Mouse (Mus musculus): ENCODE measurements around the gene Nanp. TPM values are rescaled to one million over a fixed set of nuclear protein-coding genes. Genes with fewer than 3 reads are reported as not detected.

The Nanp gene
- polyA plus RNA-seq, 1 experiment from 2014 or later, result 48.9 TPM

- no peak for ATAC-seq (ENCODE audit: low read depth)
- no peak overlapping the region for H3K4me3 ChIP-seq (ENCODE audit: low read length)
- no peak overlapping the region for H3K9ac ChIP-seq (ENCODE audit: low read length)
- no peak overlapping the region for H3K4me2 ChIP-seq (ENCODE audit: low read depth, low read length)
- no peaks in the 10 kb centered on the region for H3K36me3 ChIP-seq (ENCODE audit: control insufficient read depth, insufficient read depth, low read length)
- H3K4me1 ChIP-seq (replicated peaks; ENCODE audit: control insufficient read depth, insufficient read depth, low read length), result no peaks in the 10 kb centered on the region
- no peaks in the 10 kb centered on the region for H3K27me3 ChIP-seq (ENCODE audit: control insufficient read depth, insufficient read depth, low read depth, low read length)
- 87% methylated on average over 10 of the region's 10 CpGs for WGBS
- no peaks in the 10 kb centered on the region for H3K9me3 ChIP-seq (ENCODE audit: control insufficient read depth, low read length)
- H3K27ac ChIP-seq (ENCODE audit: low read length), result no peak overlapping the region
Observed at GRCm38 (mm10) chr2:151021158-151021557, 18.0 kb downstream of the Nanp start.

GRCm38 (mm10) chr2:151015316-151015715 lies 23.9 kb downstream of the Nanp start:
- no peak for ATAC-seq (ENCODE audit: low read depth)
- Histone ChIP-seq H3K9ac (ENCODE audit: low read length) (no peak overlapping the region), H3K36me3 (ENCODE audit: control insufficient read depth, insufficient read depth, low read length) (no peaks in the 10 kb centered on the region), H3K27ac (ENCODE audit: low read length) (no peak overlapping the region), H3K4me3 (ENCODE audit: low read length) (no peak overlapping the region), H3K4me2 (ENCODE audit: low read depth, low read length) (no peak overlapping the region), H3K4me1 (replicated peaks; ENCODE audit: control insufficient read depth, insufficient read depth, low read length) (no peaks in the 10 kb centered on the region), H3K9me3 (ENCODE audit: control insufficient read depth, low read length) (no peaks in the 10 kb centered on the region), H3K27me3 (ENCODE audit: control insufficient read depth, insufficient read depth, low read depth, low read length) (no peaks in the 10 kb centered on the region)
- 68% methylated on average over 2 of the region's 2 CpGs for WGBS

GRCm38 (mm10) chr2:151011273-151011672 lies 27.9 kb downstream of the Nanp start:
- Histone ChIP-seq H3K9ac (ENCODE audit: low read length) (no peak overlapping the region), H3K4me2 (ENCODE audit: low read depth, low read length) (no peak overlapping the region), H3K27ac (ENCODE audit: low read length) (no peak overlapping the region), H3K9me3 (ENCODE audit: control insufficient read depth, low read length) (no peaks in the 10 kb centered on the region), H3K4me1 (replicated peaks; ENCODE audit: control insufficient read depth, insufficient read depth, low read length) (peaks cover 16% of the 10 kb centered on the region; the same call in 1 of the 2 replicates), H3K4me3 (ENCODE audit: low read length) (no peak overlapping the region), H3K36me3 (ENCODE audit: control insufficient read depth, insufficient read depth, low read length) (no peaks in the 10 kb centered on the region), H3K27me3 (ENCODE audit: control insufficient read depth, insufficient read depth, low read depth, low read length) (no peaks in the 10 kb centered on the region)
- no peak for ATAC-seq (ENCODE audit: low read depth)
- 53% methylated on average over 1 of the region's 1 CpGs for WGBS

- 90% methylated on average over 1 of the region's 1 CpGs for WGBS
- ATAC-seq (ENCODE audit: low read depth), result peak; percentile 51
Observed at GRCm38 (mm10) chr2:151009515-151010085, 29.6 kb downstream of the Nanp start.

GRCm38 (mm10) chr2:151008939-151009509 lies 30.2 kb downstream of the Nanp start:
- H3K4me1 ChIP-seq (replicated peaks; ENCODE audit: control insufficient read depth, insufficient read depth, low read length), result peaks cover 16% of the 10 kb centered on the region; the same call in 1 of the 2 replicates
- peak overlapping the region; percentile 49 for H3K27ac ChIP-seq (ENCODE audit: low read length)
- peak overlapping the region; percentile 82 for H3K4me3 ChIP-seq (ENCODE audit: low read length)
- peak overlapping the region; percentile 92 for H3K9ac ChIP-seq (ENCODE audit: low read length)
- no peaks in the 10 kb centered on the region for H3K9me3 ChIP-seq (ENCODE audit: control insufficient read depth, low read length)
- WGBS, result 0% methylated on average over 56 of the region's 57 CpGs
- no peaks in the 10 kb centered on the region for H3K36me3 ChIP-seq (ENCODE audit: control insufficient read depth, insufficient read depth, low read length)
- peak; percentile 97 for ATAC-seq (ENCODE audit: low read depth)
- H3K4me2 ChIP-seq (ENCODE audit: low read depth, low read length), result peak overlapping the region; percentile 98
- no peaks in the 10 kb centered on the region for H3K27me3 ChIP-seq (ENCODE audit: control insufficient read depth, insufficient read depth, low read depth, low read length)

More at GRCm38 (mm10) chr2:151009515-151010085, 29.6 kb downstream of the Nanp start:
- peak overlapping the region; percentile 98 for H3K4me2 ChIP-seq (ENCODE audit: low read depth, low read length)
- H3K9me3 ChIP-seq (ENCODE audit: control insufficient read depth, low read length), result no peaks in the 10 kb centered on the region
- peaks cover 16% of the 10 kb centered on the region; the same call in 1 of the 2 replicates for H3K4me1 ChIP-seq (replicated peaks; ENCODE audit: control insufficient read depth, insufficient read depth, low read length)
- H3K36me3 ChIP-seq (ENCODE audit: control insufficient read depth, insufficient read depth, low read length), result no peaks in the 10 kb centered on the region
- no peak overlapping the region for H3K27ac ChIP-seq (ENCODE audit: low read length)
- peak overlapping the region; percentile 82 for H3K4me3 ChIP-seq (ENCODE audit: low read length)
- H3K27me3 ChIP-seq (ENCODE audit: control insufficient read depth, insufficient read depth, low read depth, low read length), result no peaks in the 10 kb centered on the region
- H3K9ac ChIP-seq (ENCODE audit: low read length), result peak overlapping the region; percentile 92; the same call in 1 of the 2 replicates

GRCm38 (mm10) chr2:151008517-151008932 lies 30.7 kb downstream of the Nanp start:
- H3K27ac ChIP-seq (ENCODE audit: low read length), result no peak overlapping the region
- no peaks in the 10 kb centered on the region for H3K36me3 ChIP-seq (ENCODE audit: control insufficient read depth, insufficient read depth, low read length)
- H3K9ac ChIP-seq (ENCODE audit: low read length), result peak overlapping the region; percentile 92
- H3K27me3 ChIP-seq (ENCODE audit: control insufficient read depth, insufficient read depth, low read depth, low read length), result no peaks in the 10 kb centered on the region
- peak overlapping the region; percentile 82 for H3K4me3 ChIP-seq (ENCODE audit: low read length)
- H3K4me1 ChIP-seq (replicated peaks; ENCODE audit: control insufficient read depth, insufficient read depth, low read length), result peaks cover 16% of the 10 kb centered on the region; the same call in 1 of the 2 replicates
- peak overlapping the region; percentile 98 for H3K4me2 ChIP-seq (ENCODE audit: low read depth, low read length)
- WGBS, result 0% methylated on average over 21 of the region's 21 CpGs
- H3K9me3 ChIP-seq (ENCODE audit: control insufficient read depth, low read length), result no peaks in the 10 kb centered on the region
- ATAC-seq (ENCODE audit: low read depth), result peak; percentile 6; the same call in 1 of the 2 replicates

- peak overlapping the region; percentile 92 for H3K9ac ChIP-seq (ENCODE audit: low read length)
Observed at GRCm38 (mm10) chr2:151008006-151008405, 31.2 kb downstream of the Nanp start.

GRCm38 (mm10) chr2:151006281-151006945 lies 32.8 kb downstream of the Nanp start:
- H3K4me3 ChIP-seq (ENCODE audit: low read length), result no peak overlapping the region
- no peak overlapping the region for H3K27ac ChIP-seq (ENCODE audit: low read length)
- no peak overlapping the region for H3K4me2 ChIP-seq (ENCODE audit: low read depth, low read length)
- peaks cover 16% of the 10 kb centered on the region; the same call in 1 of the 2 replicates for H3K4me1 ChIP-seq (replicated peaks; ENCODE audit: control insufficient read depth, insufficient read depth, low read length)
- ATAC-seq (ENCODE audit: low read depth), result no peak
- no peak overlapping the region for H3K9ac ChIP-seq (ENCODE audit: low read length)
- H3K9me3 ChIP-seq (ENCODE audit: control insufficient read depth, low read length), result no peaks in the 10 kb centered on the region
- H3K36me3 ChIP-seq (ENCODE audit: control insufficient read depth, insufficient read depth, low read length), result no peaks in the 10 kb centered on the region
- 46% methylated on average over 5 of the region's 5 CpGs for WGBS
- H3K27me3 ChIP-seq (ENCODE audit: control insufficient read depth, insufficient read depth, low read depth, low read length), result no peaks in the 10 kb centered on the region

More at GRCm38 (mm10) chr2:151008006-151008405, 31.2 kb downstream of the Nanp start:
- no peak overlapping the region for H3K27ac ChIP-seq (ENCODE audit: low read length)
- no peaks in the 10 kb centered on the region for H3K9me3 ChIP-seq (ENCODE audit: control insufficient read depth, low read length)
- peaks cover 16% of the 10 kb centered on the region; the same call in 1 of the 2 replicates for H3K4me1 ChIP-seq (replicated peaks; ENCODE audit: control insufficient read depth, insufficient read depth, low read length)
- ATAC-seq (ENCODE audit: low read depth), result no peak
- H3K27me3 ChIP-seq (ENCODE audit: control insufficient read depth, insufficient read depth, low read depth, low read length), result no peaks in the 10 kb centered on the region
- 29% methylated on average over 6 of the region's 6 CpGs for WGBS
- no peaks in the 10 kb centered on the region for H3K36me3 ChIP-seq (ENCODE audit: control insufficient read depth, insufficient read depth, low read length)
- H3K4me3 ChIP-seq (ENCODE audit: low read length), result peak overlapping the region; percentile 82
- H3K4me2 ChIP-seq (ENCODE audit: low read depth, low read length), result peak overlapping the region; percentile 98

GRCm38 (mm10) chr2:151004390-151004789 lies 34.8 kb downstream of the Nanp start:
- Histone ChIP-seq H3K9me3 (ENCODE audit: control insufficient read depth, low read length) (no peaks in the 10 kb centered on the region), H3K4me3 (ENCODE audit: low read length) (no peak overlapping the region), H3K27ac (ENCODE audit: low read length) (no peak overlapping the region), H3K36me3 (ENCODE audit: control insufficient read depth, insufficient read depth, low read length) (no peaks in the 10 kb centered on the region), H3K9ac (ENCODE audit: low read length) (no peak overlapping the region), H3K4me1 (replicated peaks; ENCODE audit: control insufficient read depth, insufficient read depth, low read length) (peaks cover 14% of the 10 kb centered on the region; the same call in 1 of the 2 replicates), H3K4me2 (ENCODE audit: low read depth, low read length) (no peak overlapping the region), H3K27me3 (ENCODE audit: control insufficient read depth, insufficient read depth, low read depth, low read length) (no peaks in the 10 kb centered on the region)
- no peak for ATAC-seq (ENCODE audit: low read depth)
- 80% methylated on average over 10 of the region's 10 CpGs for WGBS

Measured in lung, embryonic 16.5 days (tissue).